Mouse (Mus musculus) ES-Bruce4 (cell line): ENCODE results near the gene Abhd17b. TPM values are rescaled to one million over a fixed set of nuclear protein-coding genes. Genes with fewer than 3 reads are reported as not detected.

ENCODE experiments used
- H3K27ac ChIP-seq: 2 replicates; pipeline ENCODE4 v1.5.1; 2012; ENCODE audit warnings: low read length, inconsistent platforms; ENCODE audit not compliant: insufficient read depth
- H3K27me3 ChIP-seq: 2 replicates; pipeline ENCODE4 v1.6.1; 2012; ENCODE audit warnings: mild to moderate bottlenecking, low read length, inconsistent platforms; ENCODE audit not compliant: control insufficient read depth, poor library complexity, insufficient read depth, severe bottlenecking
- H3K36me3 ChIP-seq: 2 replicates; pipeline ENCODE4 v1.6.1; 2012; ENCODE audit warnings: inconsistent platforms, mild to moderate bottlenecking, low read length, moderate library complexity; ENCODE audit not compliant: control insufficient read depth, poor library complexity, insufficient read depth, severe bottlenecking
- H3K4me1 ChIP-seq: one replicate; pipeline ENCODE4 v1.8.1; 2011; ENCODE audit warnings: low read length; ENCODE audit not compliant: control insufficient read depth, insufficient read depth
- H3K4me3 ChIP-seq: 2 replicates; pipeline ENCODE4 v1.5.1; 2011; ENCODE audit warnings: low read depth, mild to moderate bottlenecking, low read length
- H3K9ac ChIP-seq: 2 replicates; pipeline ENCODE4 v1.6.1; 2012; ENCODE audit warnings: low read depth, mild to moderate bottlenecking, inconsistent platforms; ENCODE audit not compliant: poor library complexity, severe bottlenecking
- H3K9me3 ChIP-seq: replicated peaks from 2 replicates; pipeline ENCODE4 v1.6.1; 2012; ENCODE audit warnings: mild to moderate bottlenecking, low read length, inconsistent platforms; ENCODE audit not compliant: control insufficient read depth, poor library complexity, insufficient read depth, severe bottlenecking
- CTCF ChIP-seq: IDR thresholded peaks from one replicate; pipeline ENCODE4 v1.8.1; 2011; ENCODE audit warnings: low read depth, low read length
- EP300 ChIP-seq: IDR thresholded peaks from 2 replicates; pipeline ENCODE4 v1.6.1; 2011; ENCODE audit warnings: low read depth, low read length; ENCODE audit not compliant: insufficient read depth
- POLR2A ChIP-seq: IDR thresholded peaks from one replicate; pipeline ENCODE4 v1.8.1; 2011; ENCODE audit warnings: low read length; ENCODE audit not compliant: insufficient read depth
- polyA plus RNA-seq: library from polyadenylated mRNA; stranded (reverse); fragments of >200 nt; gene quantifications from 2 replicates; pipeline ENCODE4 v1.2.4, GENCODE M21; 2011; ENCODE audit warnings: low read depth; ENCODE audit not compliant: missing spikeins, insufficient read depth, insufficient read length

Abhd17b gene
- polyA plus RNA-seq, 1 experiment: 36.7 TPM

DNA sequence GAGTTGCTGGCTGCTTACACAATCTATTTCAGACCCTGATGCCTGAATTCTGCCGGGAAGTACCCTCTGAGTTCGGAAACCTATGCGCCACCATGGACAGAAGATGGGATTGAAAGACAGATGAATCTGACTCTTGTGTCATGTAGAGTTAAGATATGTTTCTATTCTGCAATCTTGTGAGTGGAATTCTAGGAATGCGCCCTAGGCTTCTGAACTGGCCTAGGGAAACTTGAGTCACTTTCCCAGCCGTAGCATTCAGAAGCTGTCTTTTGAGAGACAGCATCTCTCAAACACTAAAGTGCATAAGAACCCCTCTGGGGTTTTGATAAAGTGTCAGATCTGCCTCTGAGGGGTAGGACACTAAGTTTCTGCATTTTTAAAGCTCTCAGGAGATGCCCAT is 78.9 kb downstream of the Abhd17b start:
- TF ChIP-seq POLR2A: no peak
- Histone ChIP-seq H3K27me3 (no peaks in the 10 kb centered on the region), H3K9ac (no peak overlapping the region), H3K36me3 (no peaks in the 10 kb centered on the region), H3K4me3 (no peak overlapping the region), H3K9me3 (no peaks in the 10 kb centered on the region), H3K4me1 (no peaks in the 10 kb centered on the region), H3K27ac (no peak overlapping the region)

- H3K4me1 ChIP-seq: no peaks in the 10 kb centered on the region
- no peaks in the 10 kb centered on the region for H3K9me3 ChIP-seq
- H3K9ac ChIP-seq: no peak overlapping the region
- no peaks in the 10 kb centered on the region for H3K36me3 ChIP-seq
- no peaks in the 10 kb centered on the region for H3K27me3 ChIP-seq
- no peak for TF ChIP-seq POLR2A
- H3K4me3 ChIP-seq: no peak overlapping the region
- H3K27ac ChIP-seq: no peak overlapping the region
Observed at GRCm38 (mm10) chr19:21733176-21733575, 80.2 kb downstream of the Abhd17b start.

DNA sequence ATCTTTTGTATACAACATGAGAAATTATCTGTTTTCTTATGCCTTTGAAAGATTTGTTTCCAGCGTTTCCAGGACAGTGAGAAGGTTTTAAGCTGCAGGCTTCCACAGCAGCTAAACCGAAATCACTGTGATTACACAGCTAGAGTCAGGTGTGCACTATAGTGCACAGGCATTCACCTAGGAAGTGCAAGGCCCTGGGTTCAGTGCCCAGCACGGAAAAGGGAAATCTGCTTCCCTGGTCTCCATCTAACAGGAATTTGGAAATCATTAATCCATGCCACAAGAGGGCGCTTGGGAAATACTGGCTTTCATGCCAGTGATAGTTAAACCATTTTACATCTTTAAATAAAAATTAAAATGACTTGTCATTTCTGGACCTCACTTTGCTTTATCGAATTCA is 81.1 kb downstream of the Abhd17b start:
- H3K4me1 ChIP-seq: no peaks in the 10 kb centered on the region
- no peaks in the 10 kb centered on the region for H3K27me3 ChIP-seq
- no peak overlapping the region for H3K4me3 ChIP-seq
- TF ChIP-seq POLR2A (no peak), CTCF (peak; percentile 5), EP300 (no peak)
- H3K9me3 ChIP-seq: no peaks in the 10 kb centered on the region
- no peak overlapping the region for H3K27ac ChIP-seq
- H3K36me3 ChIP-seq: no peaks in the 10 kb centered on the region
- H3K9ac ChIP-seq: no peak overlapping the region

Other genes with a start within 250 kb of the Abhd17b start
- 0.20 TPM in 1 of 2 replicates, not detected in the other for gene Gda, start 179.7 kb upstream of the Abhd17b start, polyA plus RNA-seq
- 46.7 and 51.2 TPM in 2 replicates for gene 1110059E24Rik, start 209 bp upstream of the Abhd17b start, polyA plus RNA-seq
- gene Cemip2, start 125.2 kb downstream of the Abhd17b start, polyA plus RNA-seq: 41.9 and 43.1 TPM in 2 replicates